Comparison of ENCODE assay signal across 12 mouse cellular contexts in genomic region chr10:84820230-84820629, GRCm38 (mm10).
"Had no signal": no experiment of that assay in that cellular context is flagged by ENCODE, and none has a peak within 500 bp of the region (broad histone marks: within the 10 kb centered on the region; RNA-seq: fewer than 3 reads in every experiment).

No protein-coding gene starts in this region.

- H3K27me3 ChIP-seq: kidney, embryonic 15.5 days; limb, embryonic 12.5 days; midbrain, embryonic 12.5 days; neural tube, embryonic 15.5 days had no signal

- DNase-seq: kidney, adult 18-20 months; kidney, postnatal 14 days; liver; lung, adult 18-20 months had no signal

- H3K36me3 ChIP-seq: kidney, embryonic 15.5 days; limb, embryonic 12.5 days; neural tube, embryonic 15.5 days had no signal

- H3K4me3 ChIP-seq: kidney, embryonic 15.5 days; left cerebral cortex, adult 2 months; limb, embryonic 12.5 days; midbrain, embryonic 12.5 days; neural tube, embryonic 15.5 days had no signal

- H3K4me2 ChIP-seq: kidney, embryonic 15.5 days; limb, embryonic 12.5 days; midbrain, embryonic 12.5 days; neural tube, embryonic 15.5 days had no signal

- ATAC-seq: midbrain, embryonic 16.5 days had no signal

- H3K9me3 ChIP-seq: kidney, embryonic 15.5 days; limb, embryonic 12.5 days; midbrain, embryonic 12.5 days; neural tube, embryonic 15.5 days had no signal

- H3K9ac ChIP-seq: kidney, embryonic 15.5 days; limb, embryonic 12.5 days; liver, embryonic 14.5 days; midbrain, embryonic 12.5 days; neural tube, embryonic 15.5 days had no signal

- H3K27ac ChIP-seq: kidney, embryonic 15.5 days; left cerebral cortex, adult 2 months; limb, embryonic 12.5 days; liver, embryonic 14.5 days; midbrain, embryonic 12.5 days; neural tube, embryonic 15.5 days; stomach, postnatal 0 days had no signal
